Mouse (Mus musculus) fibroblast of lung, adult 2 months (primary cell): Measurements from ENCODE around the gene Lekr1.
A peak's percentile ranks its signal among the peaks of the same experiment; 100 is the strongest.
"Not testable (repeated sequence)": the region's sequence is repeated elsewhere in the genome, so short reads cannot be mapped to it uniquely, and the experiment has no call there.

Experiments used
- DNase-seq: peaks from one replicate; pipeline ENCODE4 v3.0.0-alpha.2; 2011; ENCODE audit warnings: low read depth

Lekr1 gene

DNA sequence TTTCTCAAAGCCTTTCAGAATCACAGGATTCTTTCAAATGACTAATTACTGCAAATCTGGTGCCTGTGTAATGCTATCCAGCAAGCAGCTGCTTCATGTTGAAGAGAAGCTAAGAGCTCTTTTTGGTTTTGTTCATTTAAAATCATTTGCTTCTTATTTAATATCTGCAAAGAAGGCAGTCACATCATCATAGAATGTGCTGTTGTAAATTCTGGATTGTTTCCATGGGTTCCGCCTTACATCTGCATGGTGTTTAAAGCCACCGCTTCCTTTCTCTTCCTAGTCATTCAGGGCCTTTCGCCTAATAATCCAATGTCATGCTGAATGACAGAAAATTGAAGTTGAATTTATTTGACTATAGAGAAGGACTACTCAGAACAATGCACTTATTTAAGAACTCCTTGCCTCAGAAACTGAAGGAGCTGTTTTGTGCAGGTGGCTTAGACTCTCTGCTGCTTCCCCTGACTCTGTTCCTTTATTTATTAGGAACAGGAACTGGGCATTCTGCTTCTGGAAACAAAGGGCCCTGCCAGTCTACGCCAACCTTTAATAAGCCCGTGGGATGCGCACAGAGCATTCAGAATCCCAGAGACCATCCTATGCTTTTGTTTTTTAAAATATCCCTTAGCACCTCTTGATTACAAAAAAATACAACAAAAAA, 101.3 kb downstream of the Lekr1 start:
- DNase-seq = no peak

DNA sequence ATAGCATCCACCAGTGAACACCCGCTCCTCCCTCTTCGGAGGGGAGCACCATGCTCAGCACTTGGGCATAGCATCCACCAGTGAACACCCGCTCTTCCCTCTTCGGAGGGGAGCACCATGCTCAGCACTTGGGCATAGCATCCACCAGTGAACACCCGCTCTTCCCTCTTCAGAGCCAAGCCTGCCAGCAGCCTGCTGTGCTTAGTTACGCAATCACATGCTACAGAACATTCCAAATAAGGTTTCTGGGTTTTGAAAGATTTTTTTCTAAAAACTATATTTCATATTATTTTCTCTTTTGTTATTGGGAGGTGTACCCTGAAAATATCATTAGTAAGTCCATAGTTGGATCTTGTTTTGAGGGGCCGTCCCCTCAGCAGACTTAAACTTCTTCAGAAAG, 103.6 kb downstream of the Lekr1 start:
- not testable (repeated sequence) for DNase-seq

DNA sequence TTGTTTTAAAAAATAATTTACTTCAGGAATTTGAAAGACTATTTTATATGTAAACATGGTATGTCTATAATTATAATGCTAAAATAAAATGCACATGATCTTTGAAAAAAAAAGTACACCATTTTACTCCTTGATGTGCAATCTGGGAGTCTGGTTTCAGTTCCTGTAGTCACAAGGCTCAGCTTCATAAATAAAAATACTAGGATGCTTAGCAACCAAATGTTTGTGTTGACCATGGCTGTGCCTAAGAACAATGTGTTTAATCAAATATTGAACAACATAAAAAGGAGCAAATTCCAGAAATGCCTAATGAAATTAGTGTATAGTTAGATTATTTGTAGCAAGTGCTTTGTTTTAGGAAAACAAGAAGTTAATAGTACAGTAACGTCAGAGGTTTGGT, 107.9 kb downstream of the Lekr1 start:
- DNase-seq = no peak

DNA sequence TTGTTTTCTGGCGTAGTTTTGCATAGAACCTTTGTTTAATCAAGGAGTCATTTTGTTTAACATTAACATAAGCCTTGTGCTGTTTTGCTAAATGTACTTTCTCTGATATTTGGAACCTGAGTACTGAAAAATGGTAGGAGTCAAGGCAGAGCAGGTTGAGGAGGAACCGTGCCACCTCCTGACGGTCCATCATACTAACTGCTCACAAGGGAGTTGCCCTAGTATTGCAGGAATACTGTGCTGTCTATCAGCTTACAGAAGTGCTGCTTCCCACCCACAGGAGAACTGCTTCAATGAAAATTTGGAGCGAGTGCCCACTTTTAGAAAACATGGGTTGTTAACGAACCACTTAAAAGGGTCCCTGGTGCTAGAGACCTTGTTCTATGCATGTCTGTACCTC, 109.1 kb downstream of the Lekr1 start:
- DNase-seq = no peak

DNA sequence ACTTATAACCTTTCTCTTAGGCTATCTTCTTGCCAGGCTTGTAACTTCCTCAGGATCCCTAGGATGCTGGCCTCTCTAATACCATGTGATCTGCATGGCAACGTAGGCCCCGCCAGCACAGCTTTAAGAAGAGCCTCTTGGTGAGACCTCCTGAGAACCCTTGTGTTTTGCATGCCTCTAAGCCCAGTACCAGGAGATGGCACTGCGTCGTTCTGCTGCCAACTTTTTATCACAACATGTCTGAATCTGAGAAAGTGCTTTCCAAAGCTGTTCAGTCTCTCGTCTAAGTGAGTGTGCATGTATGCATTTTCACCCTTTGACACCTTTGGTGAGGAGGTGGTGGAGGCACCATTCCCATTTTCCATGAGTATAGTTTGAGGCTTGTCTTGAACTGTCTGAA, 116.2 kb downstream of the Lekr1 start:
- DNase-seq = no peak

DNA sequence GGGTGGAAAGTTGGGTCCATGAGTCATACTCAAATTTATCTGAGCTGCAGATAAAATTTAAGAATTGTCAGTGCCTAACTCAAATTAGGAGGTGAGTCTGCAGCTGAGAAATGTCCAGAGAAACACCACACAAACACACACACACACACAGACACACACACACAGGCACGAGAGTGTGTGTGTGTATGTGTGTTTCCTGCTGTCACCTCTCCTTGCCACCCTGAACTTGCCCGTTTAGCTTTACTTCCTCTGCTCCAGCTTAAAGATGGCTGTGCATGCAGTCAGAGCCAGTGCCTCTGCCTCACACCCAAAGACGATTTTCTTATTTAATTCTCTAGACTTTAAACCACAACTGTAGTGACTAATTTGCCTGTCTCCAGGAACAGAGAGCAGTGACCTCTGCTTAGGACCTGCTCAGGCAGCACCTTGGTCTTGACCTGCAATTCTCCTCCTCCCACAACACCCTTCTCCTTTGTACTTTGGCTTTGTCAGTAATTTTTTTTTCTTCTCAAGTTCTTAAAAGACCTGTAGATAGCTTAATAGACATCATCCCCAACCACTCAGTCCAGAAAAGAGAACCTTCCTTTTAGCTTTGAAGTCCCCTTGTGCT, 124.2 kb downstream of the Lekr1 start:
- no peak for DNase-seq

DNA sequence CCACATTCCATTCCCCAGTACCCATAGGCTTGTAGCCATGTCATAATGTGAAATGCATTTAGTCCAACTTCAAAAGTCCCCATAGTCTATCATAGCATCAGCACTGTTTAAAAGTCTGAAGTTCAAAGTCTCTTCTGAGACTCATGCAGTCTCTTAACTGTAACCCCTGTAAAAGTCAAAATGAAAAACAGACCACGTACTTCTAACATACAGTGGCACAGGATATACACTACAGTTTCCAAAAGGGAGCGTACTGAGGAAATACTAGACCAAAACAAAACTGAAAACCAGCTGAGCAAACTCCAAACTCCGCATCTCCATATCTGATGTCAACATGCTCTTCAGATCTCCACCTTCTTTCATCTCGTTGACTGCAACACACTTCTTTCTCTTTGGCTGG, 127.5 kb downstream of the Lekr1 start:
- DNase-seq = no peak

DNA sequence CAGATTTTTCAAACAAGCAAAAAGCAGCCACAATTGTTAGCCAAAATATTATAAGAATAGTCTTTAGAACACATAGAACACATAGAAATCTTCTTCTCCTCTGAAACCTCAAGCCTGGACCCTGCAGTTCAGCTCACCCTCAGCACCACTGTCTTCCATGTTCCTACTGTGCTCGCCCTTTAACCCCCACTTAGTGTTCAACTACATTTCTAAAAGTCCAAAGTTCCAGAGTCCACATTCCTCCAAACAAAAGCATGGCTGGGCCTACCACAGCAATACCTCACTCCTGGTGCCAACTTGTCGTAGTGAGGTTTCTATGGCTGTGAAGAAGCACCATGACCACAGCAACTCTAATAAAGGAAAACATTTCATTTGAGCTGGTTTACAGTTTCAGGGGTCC, 128.7 kb downstream of the Lekr1 start:
- DNase-seq = no peak

DNA sequence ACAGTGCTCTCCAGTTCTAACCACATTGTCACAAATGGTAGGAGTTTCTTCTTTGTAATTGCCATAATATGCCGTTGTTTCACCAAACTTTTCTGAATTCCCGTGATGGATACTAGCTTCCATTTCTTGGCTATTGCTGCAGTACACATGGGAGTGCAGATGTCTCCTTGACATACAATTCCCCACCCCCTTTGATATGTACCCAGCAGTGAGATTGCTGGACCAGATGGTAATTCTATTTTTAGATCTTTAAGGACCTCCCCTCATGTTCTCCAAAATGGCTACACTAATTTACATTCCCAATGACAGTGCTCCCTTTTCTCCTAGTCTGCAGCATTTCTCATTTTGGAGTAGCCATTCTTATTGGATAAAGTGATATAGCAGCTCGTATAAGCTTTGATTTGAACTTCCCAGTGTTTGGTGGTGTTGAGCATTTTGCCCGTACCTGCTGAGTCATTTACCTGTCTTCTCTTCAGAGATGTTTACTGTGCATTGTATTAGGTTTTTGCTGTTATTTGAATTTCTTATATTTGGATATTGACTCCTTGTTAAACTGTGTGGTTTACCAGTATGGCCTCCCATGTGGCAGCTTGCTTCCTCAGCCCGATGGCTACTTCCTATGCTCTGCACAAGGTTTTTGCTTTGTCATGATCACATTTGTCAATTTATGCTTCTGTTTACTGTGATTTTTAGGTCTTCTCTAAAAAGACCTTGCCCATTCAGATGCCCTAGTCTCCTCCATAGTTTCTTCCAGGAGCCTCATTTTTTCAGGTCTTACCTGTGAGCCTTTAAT, 131.5 kb downstream of the Lekr1 start:
- no peak for DNase-seq

DNA sequence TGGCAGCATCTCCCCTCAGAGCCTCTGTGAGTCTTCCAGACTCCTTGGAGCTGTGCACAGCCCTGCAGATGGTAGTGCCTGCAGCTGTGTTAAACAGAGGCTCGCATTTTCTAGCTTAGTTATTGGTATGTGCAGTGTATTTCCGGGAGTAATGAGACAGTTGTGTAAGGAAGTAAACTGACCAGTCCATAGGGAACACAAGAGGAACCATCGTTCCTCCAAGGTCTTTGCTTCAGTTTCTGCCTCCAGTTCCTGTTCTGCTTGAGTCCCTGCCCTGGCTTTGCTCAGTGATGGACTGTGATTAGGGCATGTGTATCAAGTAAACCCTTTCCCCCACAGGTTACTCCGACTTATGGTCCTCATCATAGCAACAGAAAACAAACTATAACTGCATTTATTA, 134.9 kb downstream of the Lekr1 start:
- DNase-seq = no peak

DNA sequence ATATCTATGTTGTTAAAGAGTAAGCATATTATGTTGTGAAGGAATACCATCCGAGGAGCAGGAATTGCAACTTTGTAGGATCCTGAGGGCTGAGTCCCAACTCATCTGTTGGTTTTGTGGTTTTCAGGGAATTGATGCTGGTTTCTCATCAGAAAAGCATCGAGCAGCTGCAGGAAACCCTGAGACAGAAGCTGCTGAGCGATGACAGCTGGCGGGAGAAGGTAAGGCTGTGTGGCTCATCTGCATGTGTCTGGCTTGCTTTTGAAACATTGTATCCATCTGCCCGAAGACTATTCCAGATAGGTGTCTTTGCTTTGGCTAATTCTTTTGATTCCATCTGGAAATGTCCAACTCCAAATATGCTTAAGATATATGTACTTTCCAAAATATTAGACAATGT, 136.2 kb downstream of the Lekr1 start:
- DNase-seq = no peak

DNA sequence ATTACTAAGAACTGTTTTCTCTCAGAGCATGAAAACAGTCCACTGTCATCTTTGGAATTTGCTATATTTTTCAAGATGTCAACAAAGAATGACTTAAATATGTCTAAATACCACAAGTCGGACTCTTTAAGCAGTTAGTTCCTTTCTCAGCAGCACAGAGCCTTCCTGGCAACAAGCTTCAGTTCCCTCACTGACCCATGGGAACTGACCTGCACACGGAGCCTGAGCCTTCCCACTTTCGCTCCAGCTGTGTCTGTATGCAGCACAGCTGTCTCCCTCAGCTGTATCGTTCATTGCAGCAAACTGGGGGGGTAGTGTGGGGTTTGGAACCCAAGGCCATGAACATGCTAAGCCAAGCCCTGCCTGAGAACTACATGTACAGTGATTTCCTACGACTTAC, 136.8 kb downstream of the Lekr1 start:
- DNase-seq = peak; percentile 24

DNA sequence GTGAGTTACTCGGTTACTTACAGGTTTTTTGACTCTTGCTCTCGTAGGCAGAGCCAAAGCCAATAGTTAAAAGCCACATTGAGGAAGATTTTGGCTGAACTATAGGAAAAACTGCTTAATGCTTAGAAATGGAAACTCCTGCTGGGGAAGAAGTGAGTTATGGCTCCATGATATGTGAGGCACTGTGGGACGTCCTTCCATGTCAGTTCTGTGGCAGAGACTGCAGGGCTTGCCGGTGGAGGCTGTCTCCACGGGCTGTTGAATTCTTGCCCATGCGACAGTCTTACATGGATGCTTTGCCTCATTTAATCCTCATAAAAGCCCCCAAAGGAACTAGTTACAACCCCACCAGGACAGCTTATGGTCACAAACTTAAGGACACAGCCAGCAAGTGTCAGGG, 148.9 kb downstream of the Lekr1 start:
- no peak for DNase-seq

DNA sequence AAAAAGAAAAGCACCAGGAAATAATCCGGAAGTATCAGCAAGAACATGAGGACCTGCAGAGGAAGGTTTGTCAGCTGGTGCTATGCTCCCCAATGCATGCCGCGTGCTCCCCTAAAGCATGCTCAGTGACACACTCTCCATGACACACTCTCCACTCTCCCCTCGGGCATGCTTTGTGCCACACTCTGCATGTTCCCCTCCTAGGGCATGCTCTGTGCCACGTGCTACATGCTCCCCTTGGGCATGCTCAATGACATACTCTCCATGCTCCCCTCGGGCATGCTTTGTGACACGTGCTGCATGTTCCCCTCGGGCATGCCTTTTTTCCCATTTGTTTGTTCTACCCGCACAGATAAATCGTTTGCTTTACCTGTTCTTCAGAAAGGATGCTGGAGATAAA, 150.0 kb downstream of the Lekr1 start:
- no peak for DNase-seq

DNA sequence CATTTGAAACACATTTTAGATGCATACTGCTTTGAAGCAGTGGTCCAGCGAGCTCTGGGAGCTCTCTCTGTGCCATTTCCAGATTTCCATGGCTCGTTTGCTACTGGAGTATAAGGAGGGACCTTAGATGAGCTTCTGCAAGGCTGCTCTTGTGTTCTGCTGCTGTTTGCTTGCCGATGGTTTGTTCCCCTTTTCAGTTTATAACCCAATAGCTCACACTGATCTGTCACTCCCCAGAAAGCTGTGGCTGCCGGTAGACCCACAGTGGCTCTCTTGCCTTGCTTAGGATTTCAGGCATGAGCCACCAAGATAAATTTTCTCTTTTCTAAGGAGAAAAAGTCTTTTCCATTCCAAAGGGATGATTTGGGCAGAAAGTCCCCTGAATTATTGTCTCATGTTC, 152.6 kb downstream of the Lekr1 start:
- DNase-seq = no peak

DNA sequence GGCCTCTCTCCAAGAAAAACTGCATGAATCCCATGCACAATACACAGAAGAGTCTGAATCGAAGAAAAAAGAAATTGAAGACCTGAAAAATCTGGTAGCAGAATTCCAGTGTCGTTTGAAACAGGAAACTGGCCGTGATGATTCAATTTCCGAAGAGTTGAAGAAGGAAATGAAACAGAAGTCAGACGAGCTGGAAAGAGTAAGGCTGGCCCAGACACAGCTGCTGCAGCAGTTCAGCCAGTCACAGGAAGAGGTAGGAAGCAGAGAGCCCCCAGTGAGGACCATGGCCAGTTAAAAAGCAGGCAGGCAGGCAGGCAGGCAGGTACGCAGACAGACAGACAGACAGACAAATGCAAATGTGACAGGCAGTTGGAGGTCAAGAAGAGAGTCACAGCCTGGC, 153.8 kb downstream of the Lekr1 start:
- no peak for DNase-seq

DNA sequence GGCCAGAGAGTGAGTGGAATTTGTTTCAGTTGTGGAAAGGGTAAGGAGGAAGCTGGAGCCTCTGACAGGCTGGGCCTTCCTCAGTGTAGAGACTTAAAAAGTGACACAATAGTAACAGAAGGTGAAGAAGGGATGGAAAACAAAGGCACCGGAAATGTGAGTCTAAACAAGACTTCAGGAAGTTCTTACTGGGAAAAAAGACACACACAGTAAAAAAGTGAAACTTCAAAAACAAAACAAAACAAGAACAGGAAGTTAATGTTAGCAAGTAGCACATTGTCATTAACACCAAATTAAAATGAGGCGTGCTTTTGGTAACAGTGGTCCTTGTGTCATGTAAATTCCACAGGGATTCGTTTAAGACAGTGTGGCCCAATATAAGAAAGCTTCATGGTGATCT, 158.9 kb downstream of the Lekr1 start:
- no peak for DNase-seq

DNA sequence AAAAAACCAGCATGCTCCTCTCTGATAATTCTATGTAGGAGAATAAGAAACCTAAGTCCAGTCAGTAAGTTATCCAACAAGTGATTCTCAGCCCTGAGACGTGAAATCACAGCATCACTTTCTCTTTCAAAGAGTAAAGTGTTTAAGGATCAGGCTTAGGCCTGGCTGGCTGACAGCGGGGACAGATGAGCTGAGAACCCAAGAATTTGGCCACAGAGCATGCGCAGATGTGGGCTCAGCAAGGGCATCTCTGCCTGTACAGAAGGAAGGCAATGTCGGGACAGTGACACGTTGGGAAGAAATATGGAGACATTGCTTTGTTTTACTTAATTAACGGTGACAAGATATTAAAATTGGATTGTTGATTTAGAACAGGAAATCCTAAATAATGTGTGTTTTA, 160.7 kb downstream of the Lekr1 start:
- DNase-seq = no peak

DNA sequence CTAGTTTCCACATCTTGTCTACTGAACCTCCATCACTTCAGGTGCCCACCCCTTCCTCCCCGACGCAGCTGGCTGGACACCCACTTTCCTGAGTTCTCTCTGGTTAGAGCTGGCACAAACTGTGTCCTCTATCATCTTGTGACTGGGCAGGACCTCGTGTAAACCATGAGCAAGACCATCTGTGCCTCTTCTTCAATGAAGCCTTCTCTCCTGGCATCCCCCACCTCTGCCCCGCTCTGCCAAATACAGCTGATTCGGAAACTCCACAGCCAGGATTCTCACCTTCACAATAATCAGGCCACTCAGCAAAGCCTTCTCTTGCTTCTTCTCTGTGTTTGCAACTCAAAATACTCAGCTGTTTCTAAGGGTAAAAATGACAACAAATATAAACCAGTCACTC, 161.4 kb downstream of the Lekr1 start:
- DNase-seq = no peak

DNA sequence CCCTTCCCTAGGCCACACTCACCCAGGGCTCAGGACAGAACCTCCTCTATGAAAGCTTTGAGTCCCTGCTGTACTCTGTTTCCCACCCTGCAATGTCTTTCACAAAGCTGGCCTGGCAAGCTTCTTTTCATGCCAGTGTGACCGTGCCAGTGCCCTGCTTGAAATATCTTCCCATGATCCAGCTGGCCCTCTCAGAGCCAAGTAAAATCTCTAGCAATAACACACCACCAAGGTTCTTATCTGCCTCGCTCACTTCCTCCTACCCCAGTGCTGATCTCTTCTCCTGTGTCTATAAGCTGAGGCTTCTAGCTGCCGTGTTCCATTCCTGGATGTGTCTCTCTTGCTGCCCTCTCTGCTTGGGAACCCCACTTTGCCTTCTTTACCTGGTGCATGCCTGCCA, 162.0 kb downstream of the Lekr1 start:
- DNase-seq = no peak

DNA sequence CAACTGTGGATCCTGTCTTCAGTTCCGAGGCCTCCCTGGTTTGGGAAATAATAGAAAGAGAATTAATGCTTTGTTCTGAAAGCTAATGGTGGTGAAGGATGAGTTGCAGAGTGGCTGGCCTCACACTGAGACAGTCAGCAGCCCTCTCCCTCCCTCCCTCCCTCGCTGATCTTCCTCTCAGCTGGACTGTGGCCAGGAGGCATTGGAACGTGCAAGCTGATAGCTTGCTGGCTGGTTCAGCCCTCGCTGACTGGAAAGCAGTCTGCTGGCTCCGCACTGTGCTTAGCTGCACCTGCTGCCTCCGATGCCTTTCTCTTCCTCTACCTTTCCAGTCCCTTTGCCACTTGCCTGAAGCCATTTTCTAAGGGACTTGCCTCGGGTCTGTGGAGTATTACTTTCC, 163.2 kb downstream of the Lekr1 start:
- DNase-seq = no peak

DNA sequence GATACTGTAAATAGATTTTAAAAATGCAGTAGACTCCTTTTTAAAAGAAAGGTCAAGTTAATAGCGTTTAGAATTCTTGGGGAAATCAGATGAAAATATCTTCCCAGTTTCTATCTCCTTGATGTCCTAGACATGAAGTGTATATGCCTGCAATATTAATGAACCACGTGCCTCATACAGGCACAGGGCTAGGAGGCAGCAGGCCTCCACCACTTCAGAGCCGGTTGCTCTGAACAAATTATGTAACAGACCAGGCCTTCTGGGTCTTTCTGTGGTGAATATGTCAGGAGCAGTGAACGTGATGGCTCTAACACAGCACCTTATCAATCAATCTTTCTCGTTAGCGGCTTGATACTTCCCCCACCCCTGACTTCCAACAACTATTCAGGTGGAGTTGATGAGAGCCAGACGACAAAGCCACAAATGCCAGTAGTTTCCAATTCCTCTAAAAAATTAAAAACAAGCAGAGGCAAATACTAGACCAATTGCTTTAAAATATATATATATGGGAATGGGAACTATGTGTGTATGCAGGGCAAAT, 164.0 kb downstream of the Lekr1 start:
- DNase-seq = no peak

DNA sequence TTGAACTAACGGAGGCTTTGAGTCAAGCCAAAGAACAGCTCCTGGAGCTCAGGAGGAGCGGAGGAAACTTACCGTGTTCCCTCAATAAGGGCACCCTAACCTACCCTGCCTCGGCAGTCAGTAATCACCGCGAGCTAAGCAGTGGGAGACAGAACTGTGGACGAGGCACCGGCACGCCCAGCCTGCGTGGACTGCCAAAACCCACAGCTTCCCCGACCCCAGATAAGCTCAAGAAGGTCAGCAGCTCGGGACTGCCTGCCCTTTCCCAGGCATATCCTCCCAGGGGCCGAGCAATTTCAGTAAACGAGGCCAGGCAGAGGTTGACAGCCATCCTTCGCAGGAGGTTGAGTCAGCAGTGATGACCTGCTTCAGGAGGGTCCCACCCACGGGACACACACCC, 164.8 kb downstream of the Lekr1 start:
- no peak for DNase-seq
